ENCODE assay signal across 8 mouse cellular contexts in genomic region chr7:110615792-110616191, GRCm38 (mm10). TPM values are rescaled to one million over a fixed set of nuclear protein-coding genes. Genes with fewer than 3 reads are reported as not detected.
DNase-seq lines count a peak whose midpoint lies in the region; ATAC-seq and TF ChIP-seq lines count a peak whose summit lies in the region.

No protein-coding gene starts in this region.

- H3K4me2 ChIP-seq in lung, embryonic 16.5 days (ENCODE audit: low read depth, low read length), result peak overlapping the region; percentile 90
- H3K4me2 ChIP-seq in hindbrain, postnatal 0 days (ENCODE audit: low read depth, low read length), result peak overlapping the region; percentile 78
- peak overlapping the region; percentile 81 for H3K4me2 ChIP-seq in liver, embryonic 11.5 days
- H3K4me2 ChIP-seq in stomach, postnatal 0 days (replicated peaks; ENCODE audit: low read depth), result peak overlapping the region; percentile 86

- no peaks in the 10 kb centered on the region for H3K36me3 ChIP-seq in lung, embryonic 16.5 days (ENCODE audit: control insufficient read depth, insufficient read depth, low read length)
- no peaks in the 10 kb centered on the region for H3K36me3 ChIP-seq in hindbrain, postnatal 0 days (ENCODE audit: insufficient read depth, low read length)
- no peaks in the 10 kb centered on the region for H3K36me3 ChIP-seq in liver, embryonic 11.5 days (ENCODE audit: control insufficient read depth, insufficient read depth, low read length)
- H3K36me3 ChIP-seq in stomach, postnatal 0 days (ENCODE audit: control insufficient read depth, insufficient read depth, low read length), result no peaks in the 10 kb centered on the region

- H3K9ac ChIP-seq in lung, embryonic 16.5 days (ENCODE audit: low read length), result 0 out of 2 replicates have a peak overlapping the region, but pooled peaks have one; percentile 30
- H3K9ac ChIP-seq in hindbrain, postnatal 0 days (replicated peaks; ENCODE audit: low read length), result no peak overlapping the region
- no peak overlapping the region for H3K9ac ChIP-seq in liver, embryonic 11.5 days (ENCODE audit: low read depth, low read length)
- no peak overlapping the region for H3K9ac ChIP-seq in stomach, postnatal 0 days (ENCODE audit: low read length)

- no peak for TF ChIP-seq EP300 in stomach, postnatal 0 days (optimal IDR thresholded peaks at IDR 0.05)

- H3K9me3 ChIP-seq in lung, embryonic 16.5 days (ENCODE audit: control insufficient read depth, low read length), result no peaks in the 10 kb centered on the region
- no peaks in the 10 kb centered on the region for H3K9me3 ChIP-seq in hindbrain, postnatal 0 days (ENCODE audit: low read length)
- no peaks in the 10 kb centered on the region for H3K9me3 ChIP-seq in liver, embryonic 11.5 days (ENCODE audit: control insufficient read depth, low read length)
- H3K9me3 ChIP-seq in stomach, postnatal 0 days (ENCODE audit: control insufficient read depth, low read length), result no peaks in the 10 kb centered on the region

- DNase-seq in lung, postnatal 10 days, result no peak
- DNase-seq in hindbrain, postnatal 0 days (ENCODE audit: low spot score), result no peak
- DNase-seq in liver, embryonic 11.5 days (ENCODE audit: low spot score), result no peak
- peak; percentile 71 for DNase-seq in stomach, postnatal 0 days (ENCODE audit: low spot score)
- DNase-seq in B cell, adult 2 months, result no peak
- DNase-seq in ovary, postnatal 14 days (ENCODE audit: low spot score), result no peak
- no peak for DNase-seq in layer of hippocampus, postnatal 25 days (ENCODE audit: extremely low spot score in 1 of 2, low spot score in 1 of 2)

- WGBS in lung, embryonic 16.5 days, result 12% methylated on average over 11 of the region's 11 CpGs
- WGBS in hindbrain, postnatal 0 days, result 17% methylated on average over 11 of the region's 11 CpGs
- WGBS in liver, embryonic 11.5 days, result 6% methylated on average over 11 of the region's 11 CpGs
- 19% methylated on average over 11 of the region's 11 CpGs for WGBS in stomach, postnatal 0 days

- TF ChIP-seq CTCF in hindbrain, postnatal 0 days (IDR thresholded peaks at IDR 0.05; ENCODE audit: low read depth), result no peak
- no peak for TF ChIP-seq CTCF in stomach, postnatal 0 days (IDR thresholded peaks at IDR 0.05; ENCODE audit: low read depth)

- H3K4me3 ChIP-seq in lung, embryonic 16.5 days (ENCODE audit: low read length), result peak overlapping the region; percentile 91
- no peak overlapping the region for H3K4me3 ChIP-seq in hindbrain, postnatal 0 days (ENCODE audit: low read length)
- H3K4me3 ChIP-seq in liver, embryonic 11.5 days (ENCODE audit: low read depth, low read length), result peak overlapping the region; percentile 74; the same call in 1 of the 2 replicates
- peak overlapping the region; percentile 94 for H3K4me3 ChIP-seq in stomach, postnatal 0 days (ENCODE audit: low read depth, low read length)

- H3K4me1 ChIP-seq in lung, embryonic 16.5 days (replicated peaks; ENCODE audit: control insufficient read depth, insufficient read depth, low read length), result peaks cover 30% of the 10 kb centered on the region
- H3K4me1 ChIP-seq in hindbrain, postnatal 0 days (ENCODE audit: insufficient read depth, low read length), result no peaks in the 10 kb centered on the region
- peaks cover 11% of the 10 kb centered on the region for H3K4me1 ChIP-seq in liver, embryonic 11.5 days (replicated peaks; ENCODE audit: control insufficient read depth, insufficient read depth, low read length)
- 0 out of 2 replicates have a peak, but pooled peaks cover 2% of the 10 kb centered on the region for H3K4me1 ChIP-seq in stomach, postnatal 0 days (replicated peaks; ENCODE audit: control insufficient read depth, insufficient read depth)

- H3K27ac ChIP-seq in lung, embryonic 16.5 days (ENCODE audit: low read length), result peak overlapping the region; percentile 100
- H3K27ac ChIP-seq in hindbrain, postnatal 0 days, result no peak overlapping the region
- H3K27ac ChIP-seq in liver, embryonic 11.5 days (ENCODE audit: low read depth, low read length), result peak overlapping the region; percentile 85; the same call in 1 of the 2 replicates
- H3K27ac ChIP-seq in stomach, postnatal 0 days (replicated peaks), result peak overlapping the region; percentile 100

- no peaks in the 10 kb centered on the region for H3K27me3 ChIP-seq in lung, embryonic 16.5 days (ENCODE audit: control insufficient read depth, insufficient read depth, low read depth, low read length)
- H3K27me3 ChIP-seq in hindbrain, postnatal 0 days (ENCODE audit: insufficient read depth, low read length), result no peaks in the 10 kb centered on the region
- H3K27me3 ChIP-seq in liver, embryonic 11.5 days (replicated peaks; ENCODE audit: control insufficient read depth, insufficient read depth, low read length), result peaks cover 62% of the 10 kb centered on the region
- H3K27me3 ChIP-seq in stomach, postnatal 0 days (ENCODE audit: control insufficient read depth, insufficient read depth, low read length), result no peaks in the 10 kb centered on the region

- no peak for ATAC-seq in lung, embryonic 16.5 days (ENCODE audit: low read depth)
- ATAC-seq in hindbrain, postnatal 0 days, result no peak
- no peak for ATAC-seq in liver, embryonic 11.5 days (replicated peaks; ENCODE audit: low FRiP score)
- peak; percentile 67 for ATAC-seq in stomach, postnatal 0 days (ENCODE audit: low FRiP score, low TSS enrichment)

RNA-seq across cellular contexts. Expression of gene Sbf2, which starts 1.1 kb away (rescaled TPM):
- polyA plus RNA-seq in lung, embryonic 16.5 days (2015; fragmentation: Nextera tagmentation; extraction: Ambion mirVana), result 37.0 and 37.9 TPM in 2 replicates
- 55.0 and 70.5 TPM in 2 replicates for total RNA-seq in hindbrain, postnatal 0 days (2014; rRNA removed)
- 40.3 and 42.9 TPM in 2 replicates for polyA plus RNA-seq in hindbrain, postnatal 0 days (2015; fragmentation: Nextera tagmentation; extraction: Ambion mirVana)
- 13.8 and 14.6 TPM in 2 replicates for polyA plus RNA-seq in liver, embryonic 11.5 days (2014; fragmentation: Nextera tagmentation; extraction: Ambion mirVana)
- 14.8 and 14.9 TPM in 2 replicates for polyA plus RNA-seq in stomach, postnatal 0 days (2015; fragmentation: Nextera tagmentation; extraction: Ambion mirVana)
- 10 to 100 TPM; 62.9 to 76.0 TPM for total RNA-seq in layer of hippocampus, postnatal 25 days (2021)

RNA-seq across cellular contexts. Expression of gene Adm, which starts 11.7 kb away (rescaled TPM):
- 6.4 and 8.2 TPM in 2 replicates for polyA plus RNA-seq in lung, embryonic 16.5 days (2015; fragmentation: Nextera tagmentation; extraction: Ambion mirVana)
- total RNA-seq in hindbrain, postnatal 0 days (2014; rRNA removed), result 2.1 and 2.2 TPM in 2 replicates
- 4.2 and 6.0 TPM in 2 replicates for polyA plus RNA-seq in hindbrain, postnatal 0 days (2015; fragmentation: Nextera tagmentation; extraction: Ambion mirVana)
- polyA plus RNA-seq in liver, embryonic 11.5 days (2014; fragmentation: Nextera tagmentation; extraction: Ambion mirVana), result 8.8 and 10.6 TPM in 2 replicates
- polyA plus RNA-seq in stomach, postnatal 0 days (2015; fragmentation: Nextera tagmentation; extraction: Ambion mirVana), result 4.3 and 4.6 TPM in 2 replicates
- 1 to 10 TPM; 1.2 to 1.9 TPM for total RNA-seq in layer of hippocampus, postnatal 25 days (2021)
